Mouse (Mus musculus) liver, embryonic 14.5 days (tissue): ENCODE measurements around the gene Pde4b. TPM values are rescaled to one million over a fixed set of nuclear protein-coding genes. Genes with fewer than 3 reads are reported as not detected.

Experiments
- ATAC-seq: fragments of 200-750 bp; cut with Nextera tagmentation; 2 replicates; pipeline ENCODE4 v1.8.0; 2017; ENCODE audit warnings: moderate number of reproducible peaks, mild to moderate bottlenecking, moderate library complexity; ENCODE audit not compliant: insufficient read depth
- DNase-seq, 3 experiments: peaks; one replicate each; pipeline ENCODE4 v3.0.0-alpha.2; 2012 to 2013; ENCODE audit warnings: low read depth in 3 of 3, low spot score in 3 of 3
- H3K27ac ChIP-seq: fragments of 300-500 bp; sonication (generic); 2 replicates; pipeline ENCODE4 v1.5.1; 2014; ENCODE audit warnings: moderate library complexity, mild to moderate bottlenecking, control low read depth, inconsistent platforms
- H3K27me3 ChIP-seq: fragments of 300-500 bp; sonication (generic); 2 replicates; pipeline ENCODE4 v1.6.1; 2014; ENCODE audit warnings: mild to moderate bottlenecking, low read length, moderate library complexity; ENCODE audit not compliant: control insufficient read depth, insufficient read depth
- H3K36me3 ChIP-seq: fragments of 300-500 bp; sonication (generic); replicated peaks from 2 replicates; pipeline ENCODE4 v1.6.1; 2014; ENCODE audit warnings: low read depth; ENCODE audit not compliant: control insufficient read depth, insufficient read depth
- H3K4me1 ChIP-seq, 2 experiments: fragments of 200-500 bp in 1 of 2; fragments of 300-500 bp in 1 of 2; sonication (generic) in 1 of 2; replicated peaks; 2 replicates each; pipeline ENCODE4 v1.6.1; 2012 to 2014; ENCODE audit warnings: antibody characterized with exemption in 1 of 2, inconsistent platforms in 1 of 2, low read length in 1 of 2; ENCODE audit not compliant: control insufficient read depth in 2 of 2, insufficient read depth in 2 of 2
- H3K4me2 ChIP-seq: fragments of 300-500 bp; sonication (generic); 2 replicates; pipeline ENCODE4 v1.6.1; 2014; ENCODE audit warnings: low read depth, mild to moderate bottlenecking, control low read depth, moderate library complexity
- H3K4me3 ChIP-seq, 2 experiments: fragments of 200-500 bp in 1 of 2; fragments of 300-500 bp in 1 of 2; sonication (generic) in 1 of 2; 2 replicates each; pipeline ENCODE4 v1.5.1; 2012 to 2014; ENCODE audit warnings: low read depth in 2 of 2, low read length in 2 of 2, mild to moderate bottlenecking in 2 of 2, control low read depth in 1 of 2, inconsistent platforms in 1 of 2, moderate library complexity in 1 of 2; ENCODE audit not compliant: insufficient read depth in 1 of 2
- H3K9ac ChIP-seq: fragments of 300-500 bp; sonication (generic); replicated peaks from 2 replicates; pipeline ENCODE4 v1.6.1; 2014; ENCODE audit warnings: mild to moderate bottlenecking, control low read depth, moderate library complexity
- H3K9me3 ChIP-seq: fragments of 300-500 bp; sonication (generic); 2 replicates; pipeline ENCODE4 v1.6.1; 2016; ENCODE audit warnings: low read length, mixed read lengths; ENCODE audit not compliant: control insufficient read depth
- CTCF ChIP-seq: IDR thresholded peaks from 2 replicates; pipeline ENCODE4 v1.5.1; 2016; ENCODE audit warnings: antibody characterized with exemption, low read depth, control low read depth
- EP300 ChIP-seq: IDR thresholded peaks from 2 replicates; pipeline ENCODE4 v1.6.1; 2016; ENCODE audit warnings: antibody characterized with exemption, low read depth
- WGBS: fragments of 180-500 bp; shearing (Covaris S2); extraction: QIAGEN DNeasy Blood & Tissue Kit; methylation state at CpG from one replicate; pipeline ENCODE4 v1.1.7; 2014; ENCODE audit not compliant: insufficient replicate concordance; 5-methylcytosine and 5-hydroxymethylcytosine counted together
- polyA plus RNA-seq, 2 experiments: library from polyadenylated mRNA; depleted of rRNA in 1 of 2; stranded (reverse) in 1 of 2; unstranded in 1 of 2; fragments of >200 nt; fragmentation: Nextera tagmentation in 1 of 2; extraction: Ambion mirVana in 1 of 2; gene quantifications; 2 replicates each; pipeline versions ENCODE4 v1.2.1 to v1.2.3; 2012 to 2014

The Pde4b gene
- polyA plus RNA-seq, 2 experiments, result 1.5 to 2.3 TPM

DNA sequence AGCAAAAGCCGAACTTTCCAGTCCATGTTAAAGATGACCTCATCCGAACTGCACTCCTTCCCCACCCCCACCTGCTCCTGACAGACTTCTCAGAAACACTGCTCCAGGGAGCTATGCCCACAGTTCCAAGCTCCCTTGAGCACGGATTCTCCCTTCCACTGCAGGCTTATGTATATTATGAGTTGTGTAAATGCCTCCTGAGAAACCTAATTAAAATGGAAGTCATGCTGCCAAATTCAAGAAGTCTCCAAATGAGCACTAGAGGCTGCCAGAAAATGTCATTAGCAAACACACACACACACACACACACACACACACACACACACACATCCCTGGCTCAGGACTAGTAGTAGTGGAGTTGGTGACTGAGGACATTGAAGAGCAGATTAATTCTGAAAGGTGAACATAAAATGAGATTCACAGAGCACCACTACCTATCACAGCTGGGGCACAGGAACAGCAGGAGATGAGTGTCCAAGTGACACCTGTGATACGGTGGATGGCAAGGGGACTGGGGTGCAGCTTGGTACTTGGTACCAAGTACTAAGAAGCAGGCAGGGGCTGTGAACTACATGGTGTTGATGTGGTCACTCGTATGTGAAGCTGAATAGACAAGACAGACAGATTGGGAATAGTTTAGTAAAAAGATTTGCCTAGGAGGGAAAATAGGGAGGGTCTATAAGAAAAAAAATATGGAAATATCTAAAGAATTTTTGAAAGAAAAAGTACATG, 533.0 kb downstream of the Pde4b start:
- Histone ChIP-seq H3K27ac (no peak overlapping the region), H3K4me3 (no peak overlapping the region), H3K4me1 (peaks cover 0 to 3% of the 10 kb centered on the region in 2 experiments; a peak in 1 of 4 replicates), H3K27me3 (no peaks in the 10 kb centered on the region), H3K9me3 (no peaks in the 10 kb centered on the region), H3K9ac (no peak overlapping the region), H3K36me3 (no peaks in the 10 kb centered on the region), H3K4me2 (no peak overlapping the region)
- ATAC-seq (no peak), DNase-seq (no peak)
- 62% methylated on average over 4 of the region's 5 CpGs for whole genome bisulfite sequencing
- TF ChIP-seq CTCF (no peak), EP300 (no peak)

GRCm38 (mm10) chr4:102621120-102621519, 533.8 kb downstream of the Pde4b start:
- no peak for ATAC-seq
- 63% methylated on average over 2 of the region's 2 CpGs for WGBS

DNA sequence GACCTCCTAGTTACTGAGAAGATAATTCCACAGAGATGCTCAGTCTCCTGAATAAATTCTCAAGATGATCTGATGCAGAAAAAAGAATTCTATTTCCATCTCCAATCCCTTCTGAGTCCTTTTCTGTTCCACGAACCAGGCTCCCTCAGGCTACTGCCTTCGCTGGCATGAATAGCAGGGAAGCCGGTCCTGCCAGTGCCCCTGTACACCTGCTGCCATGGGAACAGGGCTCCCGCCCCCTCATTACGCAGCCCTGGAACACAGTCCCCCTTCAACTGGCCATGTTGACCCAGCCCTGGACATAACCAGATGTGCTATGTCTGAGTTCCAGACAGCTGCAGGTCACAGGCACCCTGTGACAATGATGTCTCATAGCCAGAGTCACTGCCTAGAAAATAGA, 535.6 kb downstream of the Pde4b start:
- Histone ChIP-seq H3K4me1 (peaks cover 0 to 3% of the 10 kb centered on the region in 2 experiments; a peak in 1 of 4 replicates), H3K36me3 (no peaks in the 10 kb centered on the region), H3K9ac (no peak overlapping the region), H3K27ac (no peak overlapping the region), H3K27me3 (no peaks in the 10 kb centered on the region), H3K4me2 (no peak overlapping the region), H3K9me3 (no peaks in the 10 kb centered on the region), H3K4me3 (no peak overlapping the region)
- no peak for TF ChIP-seq CTCF
- no peak for TF ChIP-seq EP300
- ATAC-seq (no peak), DNase-seq (no peak)
- 70% methylated on average over 5 of the region's 5 CpGs for WGBS

More at GRCm38 (mm10) chr4:102621120-102621519, 533.8 kb downstream of the Pde4b start:
- Histone ChIP-seq H3K4me1 (peaks cover 0 to 3% of the 10 kb centered on the region in 2 experiments; a peak in 1 of 4 replicates), H3K4me2 (no peak overlapping the region), H3K4me3 (no peak overlapping the region), H3K9me3 (no peaks in the 10 kb centered on the region), H3K9ac (no peak overlapping the region), H3K36me3 (no peaks in the 10 kb centered on the region), H3K27ac (no peak overlapping the region), H3K27me3 (no peaks in the 10 kb centered on the region)
- DNase-seq, result no peak
- TF ChIP-seq EP300 (no peak), CTCF (no peak)

DNA sequence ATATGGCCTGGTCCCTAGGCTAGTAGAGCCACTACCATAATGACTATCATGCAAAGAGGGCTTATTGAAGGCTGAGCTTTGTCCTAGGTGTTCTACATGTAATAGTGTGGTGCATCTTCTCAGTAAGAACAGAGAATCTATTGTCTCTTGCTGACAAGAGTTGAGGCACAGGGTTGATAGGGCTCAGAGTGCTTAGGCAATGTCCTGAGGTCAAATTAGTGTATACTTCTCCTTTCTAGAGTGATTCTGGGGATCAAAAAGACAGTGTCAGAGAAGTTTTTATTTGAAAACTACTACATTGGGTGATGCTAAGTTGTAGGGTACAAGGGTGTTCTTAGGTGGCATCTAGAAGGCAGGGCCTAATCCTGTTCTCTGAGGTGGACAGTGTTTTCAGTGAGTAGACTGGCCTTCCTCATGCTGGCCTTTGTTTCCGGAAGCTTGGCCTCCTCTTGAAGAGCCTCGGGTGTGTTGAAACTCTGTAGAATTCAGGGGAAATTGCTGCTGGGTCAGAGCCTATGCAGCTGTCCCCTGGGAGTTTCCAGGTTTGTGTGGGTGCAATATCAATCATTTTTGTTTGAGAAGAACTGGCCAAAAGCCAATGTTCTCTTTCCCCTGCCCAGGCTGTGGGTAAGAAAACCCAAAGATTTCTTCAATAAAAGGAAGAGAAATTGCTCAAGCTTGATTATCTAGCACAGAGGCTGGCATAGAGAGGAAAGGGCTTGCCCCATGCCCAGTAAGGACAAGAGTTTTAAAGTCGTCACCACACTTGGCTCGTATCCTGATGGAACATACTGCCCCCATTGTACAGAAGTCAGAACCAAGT, 536.7 kb downstream of the Pde4b start:
- Histone ChIP-seq H3K9me3 (no peaks in the 10 kb centered on the region), H3K27ac (no peak overlapping the region), H3K4me1 (peaks cover 0 to 3% of the 10 kb centered on the region in 2 experiments; a peak in 1 of 4 replicates), H3K36me3 (no peaks in the 10 kb centered on the region), H3K27me3 (no peaks in the 10 kb centered on the region), H3K4me3 (no peak overlapping the region), H3K4me2 (no peak overlapping the region), H3K9ac (no peak overlapping the region)
- 43% methylated on average over 4 of the region's 4 CpGs for WGBS
- TF ChIP-seq CTCF (no peak), EP300 (no peak)
- no peak for ATAC-seq
- no peak for DNase-seq

- ATAC-seq (no peak), DNase-seq (peak in 1 of 3 experiments; percentile 20)
- H3K4me3 ChIP-seq, result no peak overlapping the region
- H3K4me2 ChIP-seq, result no peak overlapping the region
- peaks cover 0 to 3% of the 10 kb centered on the region in 2 experiments; a peak in 1 of 4 replicates for H3K4me1 ChIP-seq
- no peaks in the 10 kb centered on the region for H3K27me3 ChIP-seq
- WGBS, result 19% methylated on average over 8 of the region's 8 CpGs
- H3K36me3 ChIP-seq, result no peaks in the 10 kb centered on the region
- H3K9ac ChIP-seq, result no peak overlapping the region
- no peak overlapping the region for H3K27ac ChIP-seq
- H3K9me3 ChIP-seq, result no peaks in the 10 kb centered on the region
- no peak for TF ChIP-seq EP300
- no peak for TF ChIP-seq CTCF
These were observed 537.6 kb downstream of the Pde4b start for GRCm38 (mm10) chr4:102624937-102625336.
